Mouse (Mus musculus) small intestine, adult 2 months (tissue): ENCODE results near the gene Gm29427. TPM values are rescaled to one million over a fixed set of nuclear protein-coding genes. Genes with fewer than 3 reads are reported as not detected.
"Not testable (repeated sequence)": the region's sequence is repeated elsewhere in the genome, so short reads cannot be mapped to it uniquely, and the experiment has no call there.

ENCODE experiments used
- H3K27ac ChIP-seq: fragments of 200-500 bp; 2 replicates; pipeline ENCODE4 v1.5.1; 2012; ENCODE audit warnings: low read depth, low read length, control low read depth, inconsistent platforms; ENCODE audit not compliant: insufficient read depth
- H3K27me3 ChIP-seq: fragments of 200-500 bp; 2 replicates; pipeline ENCODE4 v1.6.1; 2012; ENCODE audit warnings: mild to moderate bottlenecking, moderate library complexity, low read length, inconsistent platforms; ENCODE audit not compliant: control insufficient read depth, insufficient read depth
- H3K36me3 ChIP-seq: fragments of 200-500 bp; 2 replicates; pipeline ENCODE4 v1.6.1; 2012; ENCODE audit warnings: mild to moderate bottlenecking, low read length, control low read depth, inconsistent platforms; ENCODE audit not compliant: control insufficient read depth, insufficient read depth
- H3K4me1 ChIP-seq: fragments of 200-500 bp; 2 replicates; pipeline ENCODE4 v1.6.1; 2012; ENCODE audit warnings: low read length, inconsistent platforms, mixed read lengths; ENCODE audit not compliant: control insufficient read depth, insufficient read depth, insufficient read length
- H3K4me3 ChIP-seq: fragments of 200-500 bp; 2 replicates; pipeline ENCODE4 v1.5.1; 2012; ENCODE audit warnings: low read depth, mild to moderate bottlenecking, control low read depth, inconsistent platforms, low read length, moderate library complexity
- CTCF ChIP-seq: fragments of 200-500 bp; IDR thresholded peaks from 2 replicates; pipeline ENCODE4 v1.5.1; 2012; ENCODE audit warnings: low read depth, mild to moderate bottlenecking, control low read depth, inconsistent platforms, low read length, moderate library complexity, mixed read lengths; ENCODE audit not compliant: insufficient replicate concordance, insufficient read length; ENCODE audit errors: extremely low read depth
- POLR2A ChIP-seq: fragments of 200-500 bp; IDR thresholded peaks from 2 replicates; pipeline ENCODE4 v1.6.1; 2012; ENCODE audit warnings: low read depth, mild to moderate bottlenecking, control low read depth, inconsistent platforms, low read length, moderate library complexity
- WGBS: fragments of 180-500 bp; shearing (Covaris S2); methylation state at CpG from one replicate; pipeline ENCODE4 v1.1.7; 2018; 5-methylcytosine and 5-hydroxymethylcytosine counted together
- polyA plus RNA-seq: library from polyadenylated mRNA; depleted of rRNA; stranded (reverse); fragments of >200 nt; gene quantifications from 2 replicates; pipeline ENCODE4 v1.2.3, GENCODE M21; 2012; rRNA removed

The Gm29427 gene
- polyA plus RNA-seq, 1 experiment: not detected

- peaks cover 7% of the 10 kb centered on the region for H3K4me1 ChIP-seq
- TF ChIP-seq CTCF (no peak), POLR2A (no peak)
- 31% methylated on average over 3 of the region's 3 CpGs for WGBS
- no peaks in the 10 kb centered on the region for H3K27me3 ChIP-seq
- H3K36me3 ChIP-seq: no peaks in the 10 kb centered on the region
- H3K4me3 ChIP-seq: no peak within 1 kb of the TSS
- H3K27ac ChIP-seq: no peak within 1 kb of the TSS
These were observed 54.1 kb downstream of the Gm29427 start, which contains the start of gene C4bp for GRCm38 (mm10) chr1:130661454-130661853. C4bp (minus strand) TSS chr1:130661632.

- H3K4me1 ChIP-seq, H3K36me3 ChIP-seq, H3K27ac ChIP-seq, H3K27me3 ChIP-seq, H3K4me3 ChIP-seq: not testable (repeated sequence)
- WGBS: 20% methylated on average over 5 of the region's 5 CpGs
These were observed 56.0 kb downstream of the Gm29427 start for GRCm38 (mm10) chr1:130659641-130660040.

- Histone ChIP-seq H3K36me3 (no peaks in the 10 kb centered on the region), H3K27me3 (no peaks in the 10 kb centered on the region), H3K4me1 (no peaks in the 10 kb centered on the region), H3K27ac (no peak overlapping the region), H3K4me3 (no peak overlapping the region)
- WGBS: 70% methylated on average over 4 of the region's 4 CpGs
- no peak for TF ChIP-seq POLR2A
- TF ChIP-seq CTCF: no peak
These were observed 71.5 kb downstream of the Gm29427 start for GRCm38 (mm10) chr1:130644103-130644502.

GRCm38 (mm10) chr1:130640967-130641366 lies 74.6 kb downstream of the Gm29427 start:
- H3K36me3 ChIP-seq: no peaks in the 10 kb centered on the region

DNA sequence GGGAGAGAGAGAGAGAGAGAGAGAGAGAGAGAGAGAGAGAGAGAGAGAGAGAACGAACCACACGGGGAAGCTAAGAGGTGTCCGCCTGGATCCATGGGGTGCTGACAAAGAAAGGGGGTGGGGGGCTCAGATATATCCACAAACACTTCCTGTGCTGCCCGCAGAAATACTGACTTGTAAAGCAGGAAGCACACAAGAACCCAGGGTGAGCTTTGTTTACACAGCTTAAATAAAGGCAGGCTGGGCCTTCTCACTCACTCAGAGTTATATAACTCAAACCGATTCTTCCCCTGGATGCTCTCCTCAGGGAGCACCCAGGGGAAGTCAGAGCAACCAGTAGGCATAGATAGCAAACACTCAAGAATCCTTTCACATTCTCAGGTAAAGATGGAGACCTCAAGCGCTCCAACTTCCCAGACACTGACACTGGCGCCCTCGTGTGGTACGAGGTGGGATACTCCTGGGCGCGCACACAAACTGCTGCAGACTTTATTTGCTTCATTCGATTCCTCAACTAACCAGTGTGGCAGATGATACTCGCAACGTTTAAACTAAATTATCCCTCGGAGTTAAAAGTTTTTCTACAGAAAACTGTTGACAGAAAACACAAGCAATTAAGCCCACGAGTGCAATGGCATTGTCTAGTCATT lies 81.7 kb downstream of the Gm29427 start:
- Histone ChIP-seq H3K27me3 (peaks cover 15% of the 10 kb centered on the region; the same call in 1 of the 2 replicates), H3K27ac (no peak overlapping the region), H3K4me3 (no peak overlapping the region), H3K36me3 (no peaks in the 10 kb centered on the region), H3K4me1 (no peaks in the 10 kb centered on the region)
- peak; percentile 95 for TF ChIP-seq CTCF
- no peak for TF ChIP-seq POLR2A
- 25% methylated on average over 16 of the region's 16 CpGs for WGBS

More at GRCm38 (mm10) chr1:130640967-130641366, 74.6 kb downstream of the Gm29427 start:
- no peak for TF ChIP-seq POLR2A
- no peak for TF ChIP-seq CTCF
- Histone ChIP-seq H3K4me3 (no peak overlapping the region), H3K4me1 (no peaks in the 10 kb centered on the region), H3K27me3 (no peaks in the 10 kb centered on the region; the same call in 1 of the 2 replicates), H3K27ac (no peak overlapping the region)

- Histone ChIP-seq H3K4me3 (no peak overlapping the region), H3K27me3 (peaks cover 15% of the 10 kb centered on the region; the same call in 1 of the 2 replicates), H3K4me1 (no peaks in the 10 kb centered on the region), H3K27ac (no peak overlapping the region), H3K36me3 (no peaks in the 10 kb centered on the region)
- 73% methylated on average over 8 of the region's 8 CpGs for WGBS
- TF ChIP-seq POLR2A: no peak
- TF ChIP-seq CTCF: no peak
These were observed 82.3 kb downstream of the Gm29427 start for GRCm38 (mm10) chr1:130633316-130633715.

- no peaks in the 10 kb centered on the region for H3K4me1 ChIP-seq
- 91% methylated on average over 2 of the region's 2 CpGs for WGBS
- H3K36me3 ChIP-seq: no peaks in the 10 kb centered on the region
- no peak within 1 kb of the TSS for H3K27ac ChIP-seq
- peaks cover 16% of the 10 kb centered on the region; the same call in 1 of the 2 replicates for H3K27me3 ChIP-seq
- no peak within 1 kb of the TSS for H3K4me3 ChIP-seq
- TF ChIP-seq POLR2A (no peak), CTCF (no peak)
These were observed 86.1 kb downstream of the Gm29427 start, which contains the start of gene Zp3r for GRCm38 (mm10) chr1:130629521-130629920. Zp3r (minus strand) TSS chr1:130629621.

Other genes starting within 250 kb of the Gm29427 start
- gene Zp3r, start 86.2 kb downstream of the Gm29427 start, polyA plus RNA-seq: not detected in 2 replicates
- gene C4bp, start 54.2 kb downstream of the Gm29427 start, polyA plus RNA-seq: 0.22 and 1.1 TPM in 2 replicates
- 0.50 and 1.5 TPM in 2 replicates for gene Yod1, start 1.5 kb upstream of the Gm29427 start, polyA plus RNA-seq
- gene Pfkfb2, start 13.5 kb upstream of the Gm29427 start, polyA plus RNA-seq: 4.2 and 9.6 TPM in 2 replicates
- 15.1 and 64.1 TPM in 2 replicates for gene AA986860, start 16.2 kb upstream of the Gm29427 start, polyA plus RNA-seq
- 0.74 and 1.6 TPM in 2 replicates for gene Fcamr, start 85.1 kb upstream of the Gm29427 start, polyA plus RNA-seq
- gene Pigr, start 110.9 kb upstream of the Gm29427 start, polyA plus RNA-seq: 747 and 1,110 TPM in 2 replicates
- gene Fcmr, start 149.9 kb upstream of the Gm29427 start, polyA plus RNA-seq: 10.4 and 10.7 TPM in 2 replicates
- not detected in 2 replicates for gene Il24, start 171.7 kb upstream of the Gm29427 start, polyA plus RNA-seq
- not detected in 2 replicates for gene Il20, start 195.7 kb upstream of the Gm29427 start, polyA plus RNA-seq
- not detected in 2 replicates for gene Il19, start 224.3 kb upstream of the Gm29427 start, polyA plus RNA-seq